ENCODE assay signal across 11 mouse cellular contexts in the genomic region with DNA sequence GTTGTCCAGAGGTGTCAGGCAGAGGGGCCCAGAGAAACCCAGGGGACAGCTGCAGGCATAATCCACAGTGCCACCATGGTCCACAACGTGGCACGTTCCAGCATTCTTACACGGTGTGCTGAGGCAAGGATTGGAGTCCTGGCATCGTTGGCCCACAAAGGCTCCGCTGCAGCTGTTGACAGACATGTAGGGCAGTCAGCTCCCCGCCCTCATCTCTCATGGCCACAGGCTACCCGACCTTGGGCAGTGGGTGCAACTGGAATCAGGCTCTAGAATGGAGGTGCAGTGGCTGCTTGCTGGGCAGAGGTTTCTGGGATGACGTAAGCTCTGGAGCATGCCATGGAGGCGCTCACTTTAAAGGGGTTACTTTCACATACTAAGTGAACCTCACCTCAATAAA. TPM values are rescaled to one million over a fixed set of nuclear protein-coding genes. Genes with fewer than 3 reads are reported as not detected.
A peak's percentile ranks its signal among the peaks of the same experiment; 100 is the strongest.
DNase-seq lines count a peak whose midpoint lies in the region; ATAC-seq and TF ChIP-seq lines count a peak whose summit lies in the region.
"Had no signal": no experiment of that assay in that cellular context is flagged by ENCODE, and none has a peak within 500 bp of the region (broad histone marks: within the 10 kb centered on the region; RNA-seq: fewer than 3 reads in every experiment).

No protein-coding gene starts in this region.

- H3K36me3 ChIP-seq in forebrain, embryonic 10.5 days (replicated peaks): peaks cover 59% of the 10 kb centered on the region
- H3K36me3 ChIP-seq in hindbrain, embryonic 15.5 days: no peaks in the 10 kb centered on the region
- peaks cover 48% of the 10 kb centered on the region for H3K36me3 ChIP-seq in neural tube, embryonic 12.5 days

- DNase-seq in left cerebral cortex, adult 2 months (ENCODE audit: extremely low spot score in 1 of 2, low spot score in 2 of 2): no peak
- DNase-seq in left cerebral cortex, adult 9 months (ENCODE audit: low spot score in 2 of 2): no peak
- no peak for DNase-seq in forebrain, embryonic 10.5 days (ENCODE audit: extremely low spot score, low spot score)
- DNase-seq in spleen, postnatal 10 days (ENCODE audit: low spot score in 2 of 2): no peak
- no peak for DNase-seq in cerebellum, postnatal 25 days
- DNase-seq: cerebellum, adult 2 months; thymus, adult 18-20 months had no signal

- H3K4me1 ChIP-seq in forebrain, embryonic 10.5 days: peaks cover 85% of the 10 kb centered on the region
- peaks cover 87% of the 10 kb centered on the region for H3K4me1 ChIP-seq in hindbrain, embryonic 15.5 days (replicated peaks)
- peaks cover 89% of the 10 kb centered on the region for H3K4me1 ChIP-seq in neural tube, embryonic 12.5 days

- 0 out of 2 replicates have a peak, but pooled peaks have one; percentile 1 for ATAC-seq in hindbrain, embryonic 15.5 days (ENCODE audit: low FRiP score, low read depth)
- ATAC-seq in neural tube, embryonic 12.5 days (ENCODE audit: low FRiP score, low read depth): no peak
- ATAC-seq: activated CD4-positive, CD25-positive, alpha-beta regulatory T cell, adult 4 months had no signal

- TF ChIP-seq CTCF in left cerebral cortex, adult 2 months (IDR thresholded peaks at IDR 0.05): no peak

- H3K4me2 ChIP-seq in hindbrain, embryonic 15.5 days: peak overlapping the region; percentile 42; the same call in 1 of the 2 replicates
- H3K4me2 ChIP-seq in neural tube, embryonic 12.5 days (replicated peaks): peak overlapping the region; percentile 55

- intact Hi-C loops in left cerebral cortex, adult 2 months (cut with DNase I): no loop called here

- H3K9ac ChIP-seq in hindbrain, embryonic 15.5 days: no peak overlapping the region
- H3K9ac ChIP-seq in neural tube, embryonic 12.5 days: peak overlapping the region; percentile 23; the same call in 1 of the 2 replicates

- no peak overlapping the region for H3K4me3 ChIP-seq in left cerebral cortex, adult 2 months
- H3K4me3 ChIP-seq in forebrain, embryonic 10.5 days: peak overlapping the region; percentile 37; the same call in 1 of the 2 replicates
- no peak overlapping the region for H3K4me3 ChIP-seq in hindbrain, embryonic 15.5 days
- no peak overlapping the region for H3K4me3 ChIP-seq in neural tube, embryonic 12.5 days
- H3K4me3 ChIP-seq: megakaryocyte, embryonic 14.5 days had no signal

- H3K9me3 ChIP-seq in forebrain, embryonic 10.5 days: no peaks in the 10 kb centered on the region
- H3K9me3 ChIP-seq in hindbrain, embryonic 15.5 days: no peaks in the 10 kb centered on the region
- no peaks in the 10 kb centered on the region for H3K9me3 ChIP-seq in neural tube, embryonic 12.5 days
- H3K9me3 ChIP-seq: megakaryocyte, embryonic 14.5 days had no signal

- no peaks in the 10 kb centered on the region for H3K27me3 ChIP-seq in forebrain, embryonic 10.5 days (ENCODE audit: poor library complexity, severe bottlenecking)
- H3K27me3 ChIP-seq in hindbrain, embryonic 15.5 days: no peaks in the 10 kb centered on the region
- H3K27me3 ChIP-seq in neural tube, embryonic 12.5 days (replicated peaks): no peaks in the 10 kb centered on the region

- peak overlapping the region; percentile 53 for H3K27ac ChIP-seq in left cerebral cortex, adult 2 months
- H3K27ac ChIP-seq in forebrain, embryonic 10.5 days: peak overlapping the region; percentile 97
- H3K27ac ChIP-seq in hindbrain, embryonic 15.5 days (replicated peaks): peak overlapping the region; percentile 88
- peak overlapping the region; percentile 65; the same call in 1 of the 2 replicates for H3K27ac ChIP-seq in neural tube, embryonic 12.5 days

- 91% methylated on average over 9 of the region's 9 CpGs for WGBS in forebrain, embryonic 10.5 days
- WGBS in hindbrain, embryonic 15.5 days: 39% methylated on average over 9 of the region's 9 CpGs
- WGBS in neural tube, embryonic 12.5 days: 50% methylated on average over 9 of the region's 9 CpGs

RNA-seq across cellular contexts. Expression of gene Notch1, which starts 31.2 kb away (rescaled TPM):
- 10 to 100 TPM; 23.8 to 23.9 TPM for total RNA-seq in left cerebral cortex, adult 2 months (2021)
- polyA plus RNA-seq in forebrain, embryonic 10.5 days (2016; fragmentation: Nextera tagmentation; extraction: Ambion mirVana): 25.4 and 26.7 TPM in 2 replicates
- polyA plus RNA-seq in hindbrain, embryonic 15.5 days (2015; fragmentation: Nextera tagmentation; extraction: Ambion mirVana): 16.3 and 18.2 TPM in 2 replicates
- 44.7 and 48.2 TPM in 2 replicates for polyA plus RNA-seq in neural tube, embryonic 12.5 days (2016; fragmentation: Nextera tagmentation; extraction: Ambion mirVana)

RNA-seq across cellular contexts. Expression of gene Sec16a, which starts 40.3 kb away (rescaled TPM):
- total RNA-seq in left cerebral cortex, adult 2 months (2021): 10 to 100 TPM; 50.6 to 50.9 TPM
- polyA plus RNA-seq in forebrain, embryonic 10.5 days (2016; fragmentation: Nextera tagmentation; extraction: Ambion mirVana): 27.0 and 29.8 TPM in 2 replicates
- 17.5 and 21.6 TPM in 2 replicates for polyA plus RNA-seq in hindbrain, embryonic 15.5 days (2015; fragmentation: Nextera tagmentation; extraction: Ambion mirVana)
- polyA plus RNA-seq in neural tube, embryonic 12.5 days (2016; fragmentation: Nextera tagmentation; extraction: Ambion mirVana): 26.0 and 26.3 TPM in 2 replicates
